Mouse (Mus musculus) lung, postnatal 4 days (tissue): Measurements from ENCODE around the gene Usb1.

Experiments used
- DNase-seq, 2 experiments: peaks; one replicate each; pipeline ENCODE4 v3.0.0; 2021

Gene Usb1

GRCm38 (mm10) chr8:95336363-95336762, 4.3 kb downstream of the Usb1 start:
- DNase-seq = no peak

DNA sequence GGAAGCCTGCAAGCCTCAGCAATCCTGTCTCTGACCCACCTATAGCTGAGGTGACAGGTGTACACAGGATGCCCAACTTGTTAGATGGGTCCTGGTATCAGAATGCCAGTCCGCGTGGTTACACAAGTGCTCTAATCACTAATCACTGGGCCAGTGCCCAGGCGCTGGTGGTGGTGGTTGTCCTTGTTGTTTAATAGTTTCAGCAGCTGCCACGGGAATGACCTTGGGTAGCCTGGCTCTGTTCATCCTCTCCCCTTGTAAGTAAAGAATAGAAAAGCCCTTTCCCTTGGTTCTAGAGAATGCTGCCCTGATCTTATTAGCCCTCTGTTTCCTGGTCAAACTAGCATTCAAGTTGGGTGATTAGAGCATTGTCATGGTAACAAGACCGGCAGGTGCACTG, 9.6 kb downstream of the Usb1 start:
- DNase-seq = no peak

DNA sequence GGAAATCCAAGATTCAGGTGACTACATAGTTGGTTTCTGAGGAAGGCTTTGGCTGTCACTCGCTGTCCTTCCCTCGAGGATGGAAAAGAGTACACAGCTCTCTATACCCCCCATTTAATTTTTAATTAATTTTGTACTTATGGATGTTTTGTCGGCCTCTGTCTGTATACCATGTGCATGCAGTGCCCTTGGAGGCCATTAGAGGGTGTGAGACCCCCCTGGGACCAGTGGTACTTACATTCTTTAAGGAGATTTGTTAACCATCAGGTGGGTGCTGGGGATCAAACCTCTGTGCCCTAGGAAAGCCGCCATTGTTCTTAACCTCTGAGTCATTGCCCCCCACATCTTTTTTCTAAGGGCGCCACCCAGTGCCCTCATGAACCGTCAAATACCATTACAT, 12.6 kb downstream of the Usb1 start:
- no peak for DNase-seq

DNA sequence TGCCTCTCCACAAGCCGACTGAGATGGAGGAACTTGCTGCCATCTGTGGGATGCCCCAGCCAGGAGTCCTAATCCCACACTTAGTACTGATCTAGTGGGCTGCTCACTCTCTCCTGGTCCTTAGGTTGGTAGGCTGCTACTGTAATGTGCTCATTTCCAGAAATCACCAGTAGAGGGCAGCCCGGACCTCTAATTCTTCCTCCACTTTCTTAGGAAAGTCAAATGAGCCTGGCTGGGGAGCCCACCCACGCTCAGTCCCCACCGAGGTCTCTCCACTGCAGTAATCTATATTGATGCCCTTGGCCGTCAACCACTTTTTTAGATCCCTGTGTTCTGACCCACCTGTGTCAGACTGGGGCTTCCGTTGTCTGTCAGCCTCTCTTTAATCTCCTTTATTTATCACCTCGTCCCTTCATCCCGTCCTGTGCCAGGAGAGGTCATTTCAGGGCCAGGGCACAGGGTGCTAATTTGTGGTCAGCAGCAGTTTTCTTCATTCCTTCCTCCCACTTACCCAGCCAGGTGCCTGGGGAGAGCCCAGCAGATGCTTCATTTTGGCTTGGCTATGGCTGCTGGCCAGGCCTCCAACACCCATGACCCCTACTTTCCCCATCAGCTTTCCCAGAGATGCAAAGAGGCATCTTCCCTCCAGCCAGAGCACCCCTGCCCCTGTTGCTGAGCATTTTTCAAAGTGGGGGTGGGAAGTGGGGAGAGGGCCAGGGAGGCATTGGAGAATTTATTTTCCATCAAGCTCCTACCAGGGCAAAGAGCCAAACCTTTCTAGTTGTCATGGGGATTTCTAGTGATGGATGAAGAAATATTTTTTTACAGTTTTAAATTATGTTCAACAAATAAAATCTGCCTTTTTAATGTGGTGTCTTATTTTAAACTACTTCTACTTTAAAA, 14.8 kb downstream of the Usb1 start:
- peak; percentile 54 to 82 for DNase-seq

- no peak for DNase-seq
Measured at GRCm38 (mm10) chr8:95348356-95348755, 16.3 kb downstream of the Usb1 start.

DNA sequence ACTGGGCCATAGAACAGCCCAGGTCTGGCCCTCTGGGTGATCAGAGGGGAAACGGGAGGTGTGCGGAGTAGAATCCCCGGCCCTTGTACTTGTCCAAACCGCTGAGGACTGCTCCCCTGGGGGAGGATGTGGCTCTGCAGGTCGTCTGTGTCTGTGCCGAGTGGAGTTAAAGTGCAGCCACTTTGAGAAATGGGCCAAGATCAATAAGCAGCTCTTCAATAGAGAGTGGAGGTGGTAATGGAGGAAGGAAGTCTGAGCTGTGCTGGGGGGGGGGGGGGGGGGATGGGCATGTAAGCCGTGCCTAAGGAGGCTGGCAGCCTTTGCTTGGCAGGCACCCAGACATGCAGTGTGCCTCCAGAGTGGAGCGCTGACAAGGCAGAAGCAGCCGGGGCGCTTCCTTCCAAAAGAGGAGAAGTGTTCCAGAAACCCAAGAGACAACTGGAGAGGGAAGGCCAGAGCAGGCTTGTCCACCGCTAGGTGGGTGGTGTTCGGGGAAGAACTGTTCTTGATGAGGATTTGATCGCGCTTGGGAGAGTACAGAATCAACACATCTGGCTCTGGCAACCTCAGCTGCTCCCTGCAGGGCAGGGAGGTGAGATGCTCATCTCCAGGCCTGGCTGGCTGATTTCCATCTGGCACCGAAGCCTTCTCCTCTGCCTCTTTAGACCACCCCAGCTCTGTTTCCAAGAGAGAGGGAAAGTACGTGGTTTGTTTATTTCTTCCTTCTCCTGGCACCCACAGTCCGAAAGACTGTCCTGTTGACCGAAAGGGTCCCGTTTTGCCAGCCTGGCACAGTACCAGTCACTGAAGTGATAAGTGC, 16.9 kb downstream of the Usb1 start:
- peak; percentile 77 to 87 for DNase-seq

DNA sequence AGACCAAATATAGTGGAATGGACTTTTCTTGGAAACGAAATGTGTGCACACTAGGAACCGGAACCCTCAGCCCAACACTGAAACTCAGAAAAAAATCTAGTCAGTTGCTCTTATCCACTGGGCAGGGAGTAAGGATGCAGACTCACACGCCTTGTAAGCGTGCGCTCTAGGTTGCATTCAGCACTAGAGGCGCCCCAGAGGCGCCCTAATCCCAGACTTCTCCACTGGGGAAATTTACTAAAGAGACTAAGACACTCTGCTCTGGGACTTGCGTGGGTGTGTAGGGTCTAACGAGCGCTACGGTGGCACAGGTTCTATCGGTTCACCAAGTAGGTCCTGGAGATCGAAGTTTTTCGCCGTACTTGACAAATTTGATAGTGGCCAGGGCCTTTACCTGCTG, 19.4 kb downstream of the Usb1 start:
- DNase-seq = peak in 1 of 2 experiments; percentile 53

DNA sequence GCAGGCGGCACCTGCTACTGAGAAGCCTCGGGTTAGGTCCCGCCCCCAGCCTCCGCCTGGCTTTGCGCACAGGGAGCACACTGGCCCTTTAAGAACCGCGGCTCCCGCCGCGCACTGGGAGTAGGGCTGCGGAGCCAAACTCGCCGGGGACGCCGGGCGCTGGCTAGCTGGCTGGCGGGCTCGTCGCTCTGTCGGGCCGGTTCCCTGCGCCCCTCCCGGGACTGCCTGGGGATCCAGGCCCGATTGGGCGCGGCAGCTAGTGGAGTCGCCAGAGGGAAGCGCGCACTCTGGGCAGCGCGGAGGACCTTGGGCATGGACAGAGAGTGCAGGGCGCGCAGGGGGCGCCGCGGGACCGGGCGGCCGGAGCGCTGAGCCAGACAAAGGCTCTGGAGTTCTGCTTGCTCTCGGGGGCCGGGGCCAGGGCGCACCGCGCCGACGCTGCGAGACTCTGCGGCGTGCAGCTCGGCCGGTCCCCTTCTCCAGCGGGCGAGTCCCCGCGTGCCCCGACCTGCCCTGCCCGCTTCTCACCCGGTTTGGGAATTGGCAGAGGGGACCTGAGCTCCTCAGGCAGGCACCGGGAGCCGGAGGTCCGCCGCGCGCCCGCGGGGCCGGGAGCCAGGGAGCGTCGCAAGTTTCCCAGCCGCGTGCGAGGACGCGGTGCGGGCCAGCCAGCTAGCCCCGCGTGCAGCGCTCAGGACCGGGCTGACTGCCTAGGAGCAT, 20.2 kb downstream of the Usb1 start, which contains the start of gene Mmp15:
Gene Mmp15, plus strand, starts transcription at position 118 of the 720 bp plus-strand sequence.
- peak; percentile 83 to 90 for DNase-seq

DNA sequence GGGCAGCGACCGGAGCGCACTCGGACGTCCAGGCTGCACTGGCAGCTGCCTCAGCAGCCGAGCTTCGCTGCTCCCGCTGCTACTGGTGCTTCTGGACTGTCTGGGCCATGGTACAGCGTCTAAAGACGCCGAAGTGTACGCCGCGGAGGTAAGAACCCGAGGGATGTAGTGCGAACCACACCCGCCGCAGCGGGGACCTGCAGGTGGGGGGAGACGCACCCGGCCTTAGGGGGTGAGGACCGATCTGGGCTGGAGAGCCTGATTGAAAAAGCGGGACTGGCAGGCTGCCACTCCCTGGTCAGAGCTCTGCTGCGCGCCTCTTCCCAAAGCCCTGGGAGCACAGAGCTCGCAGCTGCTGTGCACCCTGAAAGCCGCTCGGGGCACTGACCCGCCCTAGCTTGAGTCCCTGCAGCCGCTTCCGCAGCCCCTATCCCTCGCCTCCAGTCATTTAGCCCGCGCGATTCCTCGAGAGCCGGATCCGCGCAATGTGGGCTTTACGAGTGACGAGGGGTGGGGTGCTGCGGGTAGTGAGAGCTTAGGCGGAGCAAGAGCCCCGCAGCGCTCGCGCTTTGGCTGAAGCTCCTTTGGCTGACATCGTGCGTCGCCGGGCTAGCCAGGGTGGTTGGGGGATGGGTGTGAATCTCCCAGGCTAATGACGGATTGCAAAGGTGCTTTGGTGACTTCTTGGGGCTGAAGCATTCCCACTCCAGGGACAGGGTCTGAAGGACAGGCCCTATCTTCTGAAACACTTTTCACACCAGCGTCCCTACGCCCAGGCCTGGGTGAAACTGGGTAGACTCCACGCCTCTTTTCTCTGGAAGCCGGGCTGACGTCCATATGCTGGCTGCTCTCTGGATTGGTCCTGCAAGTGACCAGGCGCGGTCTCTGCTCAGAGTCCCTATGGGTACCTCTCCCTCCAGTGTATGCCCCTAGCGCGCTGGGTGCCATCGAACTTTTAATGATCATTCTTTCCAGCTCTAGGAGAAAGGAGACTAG, 21.1 kb downstream of the Usb1 start:
- DNase-seq = peak; percentile 67 to 77

- DNase-seq = peak in 1 of 2 experiments; percentile 34
Measured at GRCm38 (mm10) chr8:95354606-95355005, 22.5 kb downstream of the Usb1 start.

DNA sequence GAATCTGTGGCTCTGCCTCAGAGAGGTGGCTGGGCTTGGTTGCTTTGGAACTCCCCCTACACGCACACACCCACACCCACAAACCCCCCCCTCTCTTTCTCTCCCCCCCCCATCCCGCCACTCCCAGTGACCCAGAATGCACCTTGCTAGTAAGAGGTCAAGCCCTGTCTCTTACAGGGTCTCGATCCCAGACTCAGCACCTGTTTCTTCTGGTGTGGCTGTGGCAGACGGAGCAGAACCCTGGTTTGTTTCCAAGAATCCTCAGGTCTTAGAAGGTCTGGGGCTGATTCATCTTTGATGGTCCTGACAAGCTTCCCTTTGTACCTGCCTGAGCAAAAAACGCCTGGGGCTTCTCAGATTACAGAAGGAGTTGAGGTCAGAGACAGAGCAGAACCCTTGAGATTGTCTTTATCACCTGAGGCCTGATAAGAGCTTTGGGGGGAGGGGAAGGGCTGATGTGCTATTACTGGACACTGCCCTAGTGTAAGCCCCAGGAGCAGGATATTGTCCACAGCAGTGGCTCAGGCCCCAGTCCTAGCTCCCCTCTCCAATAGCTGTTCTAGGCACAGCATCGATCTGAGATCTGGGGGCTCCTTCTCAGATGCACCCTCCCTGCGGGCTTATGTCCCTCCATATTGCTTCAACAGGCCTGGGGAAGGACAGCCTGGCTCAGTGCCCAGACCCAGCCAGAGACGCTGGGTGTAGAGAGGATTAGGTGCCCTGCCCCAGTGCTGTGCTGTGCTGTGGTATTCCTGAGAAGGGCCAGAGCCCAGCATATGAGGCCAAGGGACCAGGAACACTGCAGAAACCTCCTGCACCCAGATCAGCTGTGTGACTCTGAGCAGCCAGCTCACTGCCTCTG, 26.7 kb downstream of the Usb1 start:
- DNase-seq = peak; percentile 31 to 62

GRCm38 (mm10) chr8:95360181-95361015, 28.3 kb downstream of the Usb1 start:
- DNase-seq = no peak

GRCm38 (mm10) chr8:95361016-95361341, 28.9 kb downstream of the Usb1 start:
- no peak for DNase-seq

DNA sequence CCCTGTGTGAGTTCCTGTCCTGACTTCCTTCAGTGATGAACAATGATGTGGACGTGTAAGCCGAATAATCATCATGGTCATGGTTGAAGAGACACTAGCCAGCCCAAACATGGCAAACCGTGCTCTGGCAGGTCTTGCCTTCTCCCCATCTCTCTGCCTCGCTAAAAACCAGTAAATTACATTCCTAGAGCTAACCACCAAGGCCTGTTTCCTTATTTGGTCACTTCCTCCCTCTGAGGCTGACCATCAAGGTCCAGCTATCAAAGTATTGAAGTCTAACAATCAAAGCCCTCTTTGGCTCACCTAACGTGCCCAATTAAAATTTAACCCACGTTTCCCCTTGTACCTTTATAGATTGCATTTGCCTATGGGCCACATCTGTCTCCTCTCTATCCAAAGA, 30.2 kb downstream of the Usb1 start:
- no peak for DNase-seq

GRCm38 (mm10) chr8:95363849-95364248, 31.8 kb downstream of the Usb1 start:
- no peak for DNase-seq

GRCm38 (mm10) chr8:95369581-95370326, 37.7 kb downstream of the Usb1 start:
- peak in 1 of 2 experiments; percentile 35 for DNase-seq

DNA sequence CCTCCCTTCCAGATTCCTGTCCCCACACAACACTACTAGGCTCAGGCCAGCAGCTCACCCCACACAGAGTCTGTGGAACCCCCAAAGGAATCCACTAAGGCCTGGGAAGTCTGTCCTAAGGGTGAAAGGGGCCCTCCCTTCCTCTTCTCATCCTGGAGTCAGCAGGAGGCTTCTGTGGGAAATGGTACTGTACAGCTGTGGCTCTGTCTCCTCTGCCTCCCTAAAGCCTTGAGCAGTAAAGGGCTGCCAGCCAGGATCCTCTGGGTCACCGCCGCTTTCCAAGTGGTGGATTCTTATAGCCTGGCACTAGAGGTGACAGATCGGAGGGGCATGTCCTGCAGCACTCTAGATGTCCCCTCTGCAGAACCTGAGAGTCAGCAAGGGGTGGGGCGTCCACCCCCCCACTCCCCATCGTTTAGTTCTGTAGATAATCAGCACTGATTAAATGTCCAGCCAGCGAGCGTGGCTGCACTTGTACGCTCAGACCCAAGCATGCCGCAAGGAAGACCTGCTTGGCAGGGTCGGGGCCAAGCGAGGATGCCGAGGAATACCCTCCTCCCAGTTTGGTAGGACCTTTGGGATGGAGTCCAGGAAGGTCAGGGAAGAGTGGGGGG, 41.4 kb downstream of the Usb1 start:
- no peak for DNase-seq

GRCm38 (mm10) chr8:95374429-95374828, 42.3 kb downstream of the Usb1 start:
- no peak for DNase-seq
